Comparison of ENCODE assay signal across 18 mouse cellular contexts in genomic region chr12:25628081-25628480, GRCm38 (mm10).
DNase-seq lines count a peak whose midpoint lies in the region.
"Had no signal": no experiment of that assay in that cellular context is flagged by ENCODE, and none has a peak within 500 bp of the region (broad histone marks: within the 10 kb centered on the region; RNA-seq: fewer than 3 reads in every experiment).

No protein-coding gene starts in this region.

- intact Hi-C loops in heart, postnatal 36 days (cut with DNase I), result no loop called here

- peak; percentile 65 for DNase-seq in heart, adult 11 months
- no peak for DNase-seq in heart, postnatal 36 days
- DNase-seq in 3T3-L1 (ENCODE audit: low read depth, low spot score), result peak; percentile 58
- peak; percentile 74 for DNase-seq in Muller cell, postnatal 12 days (ENCODE audit: inconsistent ontology term)
- DNase-seq in gastrocnemius, postnatal 10 days, result no peak
- no peak for DNase-seq in frontal cortex, postnatal 36 days (ENCODE audit: low spot score in 2 of 2)
- DNase-seq: adrenal gland, adult 2 months; adrenal gland, adult 8-10 months; adrenal gland, postnatal 10 days; adrenal gland, postnatal 14 days; adrenal gland, postnatal 25 days; adrenal gland, postnatal 36 days; B cell, adult 2 months; cerebellum, adult 11 months; cerebellum, adult 11-12 months; cerebellum, adult 18-20 months; cerebellum, adult 2 months; cerebellum, adult 8-10 months had no signal

Comparison
In these comparisons a context has a peak if more than half of its experiments do, and no peak if none do; other contexts are left out.
1. DNase-seq: peak in heart, adult 11 months (single experiment), 3T3-L1 (single experiment) and Muller cell, postnatal 12 days (single experiment); none in heart, postnatal 36 days (0 of 2), gastrocnemius, postnatal 10 days (single experiment) and frontal cortex, postnatal 36 days (0 of 2).